Mouse (Mus musculus) heart, postnatal 0 days (tissue): ENCODE measurements around the gene Pacsin1.

ENCODE experiments used
- CTCF ChIP-seq: IDR thresholded peaks from 2 replicates; pipeline ENCODE4 v1.5.1; 2016; ENCODE audit warnings: antibody characterized with exemption, control low read depth, low read depth
- EP300 ChIP-seq: IDR thresholded peaks from 2 replicates; pipeline ENCODE4 v1.6.1; 2016; ENCODE audit warnings: antibody characterized with exemption, low read depth

DNA sequence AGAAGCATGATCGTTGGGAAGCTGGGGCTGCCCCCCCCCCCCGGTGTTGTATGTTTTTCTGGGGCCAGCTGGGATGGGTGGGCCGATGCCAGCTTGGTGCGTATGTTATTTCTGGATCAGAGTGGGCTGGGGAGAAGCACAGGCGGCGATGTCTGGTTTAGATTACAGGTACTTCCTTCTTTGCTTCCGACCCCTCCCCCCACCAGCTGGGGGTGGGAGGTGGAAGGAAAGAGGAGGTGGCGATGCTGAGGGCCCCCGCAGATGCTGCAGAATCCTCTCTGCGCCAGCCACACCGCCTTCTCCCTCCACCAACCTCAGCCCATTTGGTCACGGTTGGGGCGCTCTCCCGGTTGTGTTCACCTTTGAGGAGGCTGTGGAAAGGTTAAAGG is 696 bp downstream of the Pacsin1 start:
- TF ChIP-seq CTCF (no peak), EP300 (no peak)
